Mouse (Mus musculus): ENCODE measurements around the gene Slc22a8. TPM values are rescaled to one million over a fixed set of nuclear protein-coding genes. Genes with fewer than 3 reads are reported as not detected.

Slc22a8 gene
- polyA plus RNA-seq, 1 experiment, result 8.0 TPM

GRCm38 (mm10) chr19:8599229-8599628, 8.2 kb downstream of the Slc22a8 start:
- TF ChIP-seq CTCF (IDR thresholded peaks at IDR 0.05; ENCODE audit: borderline replicate concordance, extremely low read depth, insufficient read depth, insufficient read length) (no peak), POLR2A (IDR thresholded peaks at IDR 0.05; ENCODE audit: borderline replicate concordance, extremely low read depth, insufficient read depth, insufficient read length, poor library complexity, severe bottlenecking) (no peak)
- DNase-seq (ENCODE audit: low read depth), result no peak

- TF ChIP-seq POLR2A (IDR thresholded peaks at IDR 0.05; ENCODE audit: borderline replicate concordance, extremely low read depth, insufficient read depth, insufficient read length, poor library complexity, severe bottlenecking) (no peak), CTCF (IDR thresholded peaks at IDR 0.05; ENCODE audit: borderline replicate concordance, extremely low read depth, insufficient read depth, insufficient read length) (no peak)
- no peak for DNase-seq (ENCODE audit: low read depth)
These were observed 10.9 kb downstream of the Slc22a8 start for GRCm38 (mm10) chr19:8601922-8602321.

GRCm38 (mm10) chr19:8602914-8603313, 11.9 kb downstream of the Slc22a8 start:
- no peak for TF ChIP-seq CTCF (IDR thresholded peaks at IDR 0.05; ENCODE audit: borderline replicate concordance, extremely low read depth, insufficient read depth, insufficient read length)
- TF ChIP-seq POLR2A (IDR thresholded peaks at IDR 0.05; ENCODE audit: borderline replicate concordance, extremely low read depth, insufficient read depth, insufficient read length, poor library complexity, severe bottlenecking), result no peak
- no peak for DNase-seq (ENCODE audit: low read depth)

GRCm38 (mm10) chr19:8604536-8605240, 13.6 kb downstream of the Slc22a8 start:
- no peak for DNase-seq (ENCODE audit: low read depth)
- TF ChIP-seq POLR2A (IDR thresholded peaks at IDR 0.05; ENCODE audit: borderline replicate concordance, extremely low read depth, insufficient read depth, insufficient read length, poor library complexity, severe bottlenecking) (no peak), CTCF (IDR thresholded peaks at IDR 0.05; ENCODE audit: borderline replicate concordance, extremely low read depth, insufficient read depth, insufficient read length) (no peak)

- no peak for TF ChIP-seq CTCF (IDR thresholded peaks at IDR 0.05; ENCODE audit: borderline replicate concordance, extremely low read depth, insufficient read depth, insufficient read length)
- no peak for TF ChIP-seq POLR2A (IDR thresholded peaks at IDR 0.05; ENCODE audit: borderline replicate concordance, extremely low read depth, insufficient read depth, insufficient read length, poor library complexity, severe bottlenecking)
These were observed 14.1 kb downstream of the Slc22a8 start for GRCm38 (mm10) chr19:8605241-8605558.

GRCm38 (mm10) chr19:8611358-8612123, 20.5 kb downstream of the Slc22a8 start:
- DNase-seq (ENCODE audit: low read depth), result no peak
- no peak for TF ChIP-seq CTCF (IDR thresholded peaks at IDR 0.05; ENCODE audit: borderline replicate concordance, extremely low read depth, insufficient read depth, insufficient read length)
- no peak for TF ChIP-seq POLR2A (IDR thresholded peaks at IDR 0.05; ENCODE audit: borderline replicate concordance, extremely low read depth, insufficient read depth, insufficient read length, poor library complexity, severe bottlenecking)

More at GRCm38 (mm10) chr19:8605241-8605558, 14.1 kb downstream of the Slc22a8 start:
- no peak for DNase-seq (ENCODE audit: low read depth)

GRCm38 (mm10) chr19:8613111-8613510, 22.1 kb downstream of the Slc22a8 start:
- no peak for DNase-seq (ENCODE audit: low read depth)
- TF ChIP-seq CTCF (IDR thresholded peaks at IDR 0.05; ENCODE audit: borderline replicate concordance, extremely low read depth, insufficient read depth, insufficient read length), result no peak
- TF ChIP-seq POLR2A (IDR thresholded peaks at IDR 0.05; ENCODE audit: borderline replicate concordance, extremely low read depth, insufficient read depth, insufficient read length, poor library complexity, severe bottlenecking), result no peak

GRCm38 (mm10) chr19:8614343-8614742, 23.3 kb downstream of the Slc22a8 start:
- TF ChIP-seq CTCF (IDR thresholded peaks at IDR 0.05; ENCODE audit: borderline replicate concordance, extremely low read depth, insufficient read depth, insufficient read length), result no peak
- no peak for TF ChIP-seq POLR2A (IDR thresholded peaks at IDR 0.05; ENCODE audit: borderline replicate concordance, extremely low read depth, insufficient read depth, insufficient read length, poor library complexity, severe bottlenecking)
- DNase-seq (ENCODE audit: low read depth), result peak; percentile 34

GRCm38 (mm10) chr19:8616314-8616713, 25.3 kb downstream of the Slc22a8 start:
- TF ChIP-seq POLR2A (IDR thresholded peaks at IDR 0.05; ENCODE audit: borderline replicate concordance, extremely low read depth, insufficient read depth, insufficient read length, poor library complexity, severe bottlenecking), result no peak
- TF ChIP-seq CTCF (IDR thresholded peaks at IDR 0.05; ENCODE audit: borderline replicate concordance, extremely low read depth, insufficient read depth, insufficient read length), result no peak
- no peak for DNase-seq (ENCODE audit: low read depth)

GRCm38 (mm10) chr19:8617904-8618303, 26.9 kb downstream of the Slc22a8 start, which contains the start of gene Slc22a6:
Slc22a6 (plus strand) TSS chr19:8618039.
- DNase-seq (ENCODE audit: low read depth), result no peak
- TF ChIP-seq CTCF (IDR thresholded peaks at IDR 0.05; ENCODE audit: borderline replicate concordance, extremely low read depth, insufficient read depth, insufficient read length) (no peak), POLR2A (IDR thresholded peaks at IDR 0.05; ENCODE audit: borderline replicate concordance, extremely low read depth, insufficient read depth, insufficient read length, poor library complexity, severe bottlenecking) (no peak)

GRCm38 (mm10) chr19:8621098-8621497, 30.0 kb downstream of the Slc22a8 start:
- TF ChIP-seq POLR2A (IDR thresholded peaks at IDR 0.05; ENCODE audit: borderline replicate concordance, extremely low read depth, insufficient read depth, insufficient read length, poor library complexity, severe bottlenecking), result no peak
- no peak for TF ChIP-seq CTCF (IDR thresholded peaks at IDR 0.05; ENCODE audit: borderline replicate concordance, extremely low read depth, insufficient read depth, insufficient read length)
- DNase-seq (ENCODE audit: low read depth), result no peak
